Mouse (Mus musculus): ENCODE measurements around the gene Apbb2.

- TF ChIP-seq CTCF (IDR thresholded peaks at IDR 0.05) = no peak
- TF ChIP-seq EP300 (IDR thresholded peaks at IDR 0.05) = no peak
These were observed 101.1 kb downstream of the Apbb2 start for GRCm38 (mm10) chr5:66517503-66517902.

Data from lung, postnatal 0 days (tissue).